Mouse (Mus musculus) olfactory bulb, adult 2 months (tissue): ENCODE results near the gene Cd200.

ENCODE experiments used
- CTCF ChIP-seq: fragments of 200-500 bp; IDR thresholded peaks from 2 replicates; pipeline ENCODE4 v1.5.1; 2012; ENCODE audit warnings: low read depth, mild to moderate bottlenecking, low read length, moderate library complexity; ENCODE audit not compliant: insufficient read depth
- POLR2A ChIP-seq: fragments of 200-500 bp; IDR thresholded peaks from 2 replicates; pipeline ENCODE4 v1.6.1; 2012; ENCODE audit warnings: mild to moderate bottlenecking, low read depth, low read length, moderate library complexity; ENCODE audit not compliant: insufficient read depth

GRCm38 (mm10) chr16:45381811-45382210 lies 27.0 kb downstream of the Cd200 start:
- TF ChIP-seq CTCF: no peak
- no peak for TF ChIP-seq POLR2A
